Mouse (Mus musculus): Measurements from ENCODE around the gene Cd28. TPM values are rescaled to one million over a fixed set of nuclear protein-coding genes. Genes with fewer than 3 reads are reported as not detected.

Cd28 gene
- 1 to 10 TPM; 1.2 TPM for total RNA-seq (2021)
- long read RNA-seq, experiment 1, result 0 reads
- long read RNA-seq, experiment 2, result 0 reads

DNA sequence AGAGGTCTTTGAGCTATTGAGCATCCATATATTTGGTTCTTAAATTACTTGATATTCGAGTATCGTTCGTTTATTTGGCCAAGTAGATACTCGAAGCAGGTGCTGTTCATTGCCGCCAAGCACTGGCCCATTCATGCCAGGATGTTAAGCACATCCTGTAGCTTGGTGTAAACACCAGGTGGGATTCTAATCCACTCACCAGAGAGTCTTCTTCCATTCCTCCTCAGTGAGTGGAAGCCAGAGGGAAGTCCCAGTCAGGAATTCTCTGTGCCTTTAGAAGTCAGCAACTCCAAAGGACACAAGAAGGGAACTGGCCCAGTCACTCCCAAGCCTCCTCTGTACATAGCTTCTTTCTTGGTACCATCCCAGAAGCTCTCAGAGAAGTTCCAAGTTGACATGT is at the start of gene Cd28:
Cd28 (plus strand) TSS at position 234 of the 400 bp plus-strand sequence.
- DNase-seq, result no peak

- peak; percentile 35 for DNase-seq
Measured at GRCm38 (mm10) chr1:60667873-60668616, 48.6 kb upstream of the Cd28 start.

DNA sequence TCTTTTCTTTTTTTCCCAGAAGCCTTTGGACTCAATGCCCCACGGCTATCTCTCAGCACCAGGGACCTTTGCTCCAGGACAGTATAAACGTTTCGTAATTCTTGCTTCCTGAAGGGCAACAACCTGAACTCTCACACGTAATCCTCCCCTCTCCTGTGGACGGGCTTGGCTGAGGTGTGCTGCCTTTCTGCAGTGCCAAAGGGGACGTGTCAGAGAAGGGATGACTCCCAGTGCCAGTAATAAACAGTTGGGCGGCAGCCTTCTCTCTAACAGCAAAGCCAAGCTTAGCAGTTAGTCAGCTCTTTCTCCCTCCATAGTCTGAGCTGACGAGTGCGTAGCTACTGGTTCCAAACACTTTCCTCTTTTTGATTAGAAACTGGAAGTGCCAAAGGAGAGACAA is 47.6 kb upstream of the Cd28 start:
- peak; percentile 60 for DNase-seq

GRCm38 (mm10) chr1:60669664-60670063 is 46.9 kb upstream of the Cd28 start:
- no peak for DNase-seq

DNA sequence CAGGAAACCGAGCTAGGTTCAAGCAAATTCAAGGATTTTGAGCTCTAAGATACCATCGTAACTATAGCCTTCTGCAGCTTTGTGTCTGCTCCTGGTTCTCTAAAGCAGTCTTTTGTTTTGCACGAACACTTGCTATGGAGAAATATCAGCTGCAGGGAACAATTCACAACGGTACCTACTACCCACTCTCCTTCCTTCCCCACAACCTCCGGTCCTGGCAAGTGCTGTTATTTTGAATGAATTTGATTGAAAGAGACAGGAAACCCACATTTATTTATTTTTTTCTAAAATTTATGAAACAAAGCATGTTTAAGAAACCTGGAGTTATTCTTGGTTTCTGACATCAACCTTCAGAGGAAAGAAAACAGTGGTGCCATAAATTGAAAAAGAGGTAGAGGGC is 46.4 kb upstream of the Cd28 start:
- no peak for DNase-seq

GRCm38 (mm10) chr1:60683766-60684165 is 32.8 kb upstream of the Cd28 start:
- DNase-seq, result no peak

GRCm38 (mm10) chr1:60696115-60696895 is 20.3 kb upstream of the Cd28 start:
- DNase-seq, result no peak

DNA sequence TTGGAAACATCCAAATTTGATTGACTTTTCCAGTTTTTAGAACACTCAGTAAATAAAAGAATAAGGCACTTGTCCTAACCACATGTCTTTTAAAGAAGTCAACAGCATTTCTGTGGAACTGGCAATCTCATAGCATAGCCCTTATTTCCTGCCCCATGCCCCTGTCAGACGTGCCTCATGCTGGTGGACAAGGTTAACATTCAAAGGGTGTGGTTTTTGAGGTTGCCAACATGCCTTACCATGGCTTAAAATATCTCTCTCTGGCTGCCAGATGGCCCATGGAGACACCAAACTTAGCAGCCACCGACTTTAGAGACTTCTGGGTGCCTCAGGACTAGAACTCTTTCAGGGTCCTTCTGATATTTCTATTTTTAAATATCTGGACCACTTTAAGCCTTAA is 14.0 kb upstream of the Cd28 start:
- no peak for DNase-seq

DNA sequence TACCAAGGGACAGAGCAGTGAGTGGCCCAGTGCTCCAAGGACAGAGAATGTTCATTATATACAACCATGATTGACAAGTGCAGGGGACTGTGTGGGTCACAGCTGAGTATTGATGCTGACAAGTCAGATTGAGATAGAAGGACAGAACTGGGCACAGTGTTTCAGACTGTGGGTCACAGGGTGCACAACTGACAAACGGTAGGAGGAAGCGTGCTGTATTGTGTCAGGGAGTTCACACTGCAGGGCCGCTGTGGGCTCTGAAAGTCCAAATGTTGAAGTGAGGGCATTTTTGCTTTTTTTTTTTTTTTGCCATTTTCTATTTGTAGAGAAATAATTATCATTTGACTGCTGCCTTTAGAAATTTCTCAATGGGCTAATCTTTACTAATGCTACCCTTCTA is 3.4 kb upstream of the Cd28 start:
- DNase-seq, result no peak

- DNase-seq, result no peak
Measured at GRCm38 (mm10) chr1:60715651-60716196, 876 bp upstream of the Cd28 start.

GRCm38 (mm10) chr1:60718580-60718979 is 2.0 kb downstream of the Cd28 start:
- DNase-seq, result no peak

GRCm38 (mm10) chr1:60723555-60723954 is 7.0 kb downstream of the Cd28 start:
- DNase-seq, result no peak

DNA sequence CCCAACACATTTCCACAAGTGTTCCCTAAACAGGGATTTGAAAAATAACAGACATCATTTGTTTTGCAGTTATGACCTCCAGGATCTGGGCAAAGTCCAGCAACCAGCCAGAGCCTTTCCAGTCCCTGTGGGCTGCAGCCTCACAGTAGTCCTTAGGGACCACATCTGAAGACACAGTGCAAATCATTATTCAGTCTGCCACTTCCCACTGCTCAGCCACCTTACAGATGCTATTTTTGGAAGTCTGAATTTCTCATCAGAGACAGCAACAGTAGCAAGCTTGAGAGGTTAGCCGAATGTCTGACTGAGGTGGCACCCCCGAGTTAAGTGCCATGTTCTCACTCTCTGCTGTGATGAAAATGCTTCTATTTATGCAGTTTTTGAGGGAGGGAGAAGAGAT is 15.3 kb downstream of the Cd28 start:
- peak; percentile 21 for DNase-seq

DNA sequence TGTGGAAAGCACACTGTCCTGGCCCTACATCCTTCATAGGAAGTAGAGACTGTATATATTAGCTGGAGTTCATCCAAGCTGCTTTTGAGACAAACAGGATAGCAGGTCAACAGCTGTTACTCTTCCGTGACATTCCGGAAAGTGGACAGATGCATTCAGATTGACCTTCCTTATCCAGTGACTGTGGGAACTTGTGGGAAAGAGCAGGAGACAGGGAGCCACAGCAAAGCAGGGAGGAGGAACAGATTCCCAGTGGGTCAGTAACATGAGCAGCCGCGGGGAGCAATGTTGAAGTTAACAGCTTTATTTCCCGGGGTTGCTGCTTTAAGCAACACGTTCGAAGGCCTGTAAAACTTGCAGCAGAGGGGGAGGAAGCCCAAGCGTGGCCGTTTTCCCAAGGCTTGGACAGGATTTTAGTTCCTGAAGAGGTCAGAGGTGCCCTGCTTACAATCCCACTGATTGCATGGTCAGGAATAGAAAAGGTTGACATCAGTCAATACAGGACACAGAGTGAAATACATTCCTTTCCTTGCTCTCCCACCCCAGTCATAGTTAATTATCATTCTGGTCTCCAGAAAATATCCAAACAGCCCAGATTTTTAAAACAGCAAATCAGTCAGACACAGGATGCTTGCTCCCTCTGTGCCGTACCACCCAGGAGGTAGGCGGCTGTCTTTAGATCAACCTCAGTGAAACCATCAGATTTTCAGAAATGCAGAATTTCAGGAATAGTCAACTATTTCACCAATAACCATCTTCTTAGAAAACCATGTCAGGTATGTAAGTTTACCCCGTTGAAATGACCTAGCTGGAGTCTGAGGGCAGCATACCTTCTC is 18.7 kb downstream of the Cd28 start:
- DNase-seq, result peak; percentile 23

DNA sequence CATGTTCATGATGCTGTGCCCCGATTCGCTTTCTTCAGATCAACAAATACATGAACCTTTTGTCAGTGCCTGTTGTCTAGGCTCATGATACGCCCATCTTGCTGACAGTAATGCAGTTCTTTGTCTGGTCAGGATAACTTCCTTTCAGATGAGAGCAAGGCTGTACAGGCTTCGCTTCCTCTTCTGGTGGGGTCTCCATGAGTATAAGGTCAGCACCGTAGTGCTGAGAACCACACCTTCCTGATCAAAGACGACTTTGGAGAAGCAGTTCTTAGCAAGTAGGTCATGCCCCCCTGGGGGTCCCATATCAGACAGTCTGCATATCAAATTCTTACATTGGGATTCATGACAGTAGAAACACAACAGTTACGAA is 19.3 kb downstream of the Cd28 start:
- no peak for DNase-seq

DNA sequence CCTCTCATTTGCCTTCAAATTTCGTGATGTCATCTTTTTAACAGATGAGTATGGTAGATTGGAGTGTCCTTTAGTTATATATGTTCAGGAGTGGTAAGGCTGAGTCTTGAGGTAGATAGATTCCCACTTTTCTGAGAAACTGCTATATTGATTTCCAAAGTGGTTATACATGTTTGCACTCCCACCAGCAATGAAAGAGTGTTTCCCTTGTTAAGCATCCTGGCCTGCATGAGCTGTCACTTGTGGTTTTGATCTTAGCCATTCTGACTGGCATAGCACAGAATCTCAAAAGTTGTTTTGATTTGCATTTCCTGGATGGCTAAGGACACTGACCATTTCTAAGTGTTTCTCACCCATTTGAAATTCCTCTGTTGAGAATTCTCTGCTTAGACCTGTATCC is 27.7 kb downstream of the Cd28 start:
- DNase-seq, result no peak

- peak; percentile 27 for DNase-seq
Measured at GRCm38 (mm10) chr1:60745664-60746063, 29.1 kb downstream of the Cd28 start.

DNA sequence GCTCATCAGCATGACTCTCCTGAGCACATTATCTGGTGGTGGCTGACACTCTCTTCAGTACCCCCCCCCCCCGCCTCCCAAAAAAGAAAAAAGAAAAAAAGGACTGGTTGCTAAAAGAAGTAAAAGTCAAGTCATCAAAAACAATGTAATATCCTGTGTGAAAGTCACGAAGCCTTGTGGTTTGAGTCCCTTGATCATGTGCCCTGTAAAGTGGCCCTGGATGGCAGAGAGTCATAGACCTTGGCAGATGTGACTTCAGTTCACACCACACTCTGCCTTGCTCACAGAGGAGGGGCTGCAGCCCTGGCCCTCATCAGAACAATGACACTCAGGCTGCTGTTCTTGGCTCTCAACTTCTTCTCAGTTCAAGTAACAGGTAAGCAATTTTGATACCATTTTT is 29.6 kb downstream of the Cd28 start:
- peak; percentile 24 for DNase-seq

DNA sequence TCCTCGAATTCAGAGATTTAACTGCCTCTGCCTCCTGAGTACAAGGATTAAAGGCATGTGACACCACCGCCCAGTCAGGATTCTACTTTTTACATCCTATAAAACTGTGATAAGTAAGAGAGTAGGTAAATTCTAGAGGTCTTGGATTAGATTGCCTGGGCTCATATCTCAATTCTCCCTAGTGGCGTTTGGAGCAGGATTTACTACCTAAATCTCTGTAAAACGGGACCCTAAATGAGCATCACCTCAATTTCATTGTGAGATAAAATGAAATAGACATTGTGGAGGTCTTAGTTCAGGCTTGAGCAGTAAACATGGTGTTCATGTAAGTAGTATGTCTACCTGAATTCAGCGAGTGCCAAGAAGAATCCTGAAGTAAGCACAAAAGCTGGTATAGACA is 30.3 kb downstream of the Cd28 start:
- no peak for DNase-seq

GRCm38 (mm10) chr1:60748286-60748685 is 31.7 kb downstream of the Cd28 start:
- no peak for DNase-seq

DNA sequence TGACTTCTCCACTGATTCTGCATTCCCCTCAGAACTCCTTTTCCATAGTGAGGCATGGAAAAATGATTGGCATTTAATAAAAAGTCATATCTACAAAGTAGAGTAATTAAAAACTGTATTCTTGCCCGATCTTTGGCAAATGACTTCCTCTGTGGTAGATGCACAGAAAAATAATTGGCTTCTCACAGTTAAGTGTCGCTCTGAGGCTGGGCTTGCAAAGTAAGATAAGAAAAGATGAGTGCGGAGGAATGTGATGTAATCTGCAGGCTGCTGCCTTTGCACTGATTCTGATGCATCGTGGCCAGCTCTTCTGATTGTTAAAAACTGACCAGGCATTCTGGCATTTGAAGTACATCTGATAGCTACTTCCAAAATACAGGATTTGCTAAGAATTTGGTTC is 32.3 kb downstream of the Cd28 start:
- DNase-seq, result no peak

DNA sequence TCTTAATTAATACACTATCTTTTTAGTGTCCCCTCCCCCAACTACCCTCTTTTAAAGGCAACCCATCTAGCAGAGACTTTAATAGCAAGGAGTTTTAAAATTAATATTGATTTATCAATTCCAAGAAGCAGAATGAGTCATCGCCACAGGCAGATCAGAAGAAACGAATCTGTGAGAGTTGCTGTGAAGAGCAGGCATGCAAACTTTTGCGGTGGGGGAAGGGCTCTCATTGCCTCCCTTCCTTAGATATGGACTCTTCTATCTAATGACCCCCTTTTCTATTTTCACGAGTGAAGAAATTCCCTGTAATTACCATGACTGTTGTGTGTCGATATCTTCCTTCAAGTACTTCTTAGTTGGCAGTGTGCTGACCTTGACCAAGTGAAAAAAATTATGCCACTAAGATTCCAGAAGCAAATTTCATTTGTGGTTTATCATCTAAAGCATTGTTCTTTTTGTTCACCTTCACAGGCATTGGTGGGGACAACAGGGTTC is 32.8 kb downstream of the Cd28 start:
- no peak for DNase-seq

Data from adrenal gland, postnatal 10 days (tissue).